Mouse (Mus musculus) lung, adult 2 months (tissue): ENCODE data around the gene Olfr492. TPM values are rescaled to one million over a fixed set of nuclear protein-coding genes. Genes with fewer than 3 reads are reported as not detected.

ENCODE experiments used
- DNase-seq: peaks from one replicate; pipeline ENCODE4 v3.0.0; 2022
- H3K4me1 ChIP-seq: fragments of 200-500 bp; 2 replicates; pipeline ENCODE4 v1.6.1; 2011; ENCODE audit warnings: low read length; ENCODE audit not compliant: control insufficient read depth, insufficient read depth
- H3K4me3 ChIP-seq: fragments of 200-500 bp; replicated peaks from 2 replicates; pipeline ENCODE3; 2011; ENCODE audit warnings: low read depth, mild to moderate bottlenecking, control low read depth, low read length; ENCODE audit errors: extremely low read depth
- CTCF ChIP-seq: fragments of 200-500 bp; IDR thresholded peaks from 2 replicates; pipeline ENCODE4 v1.5.1; 2011; ENCODE audit warnings: mild to moderate bottlenecking, low read length, control low read depth; ENCODE audit not compliant: insufficient read depth
- POLR2A ChIP-seq: fragments of 200-500 bp; IDR thresholded peaks from 2 replicates; pipeline ENCODE4 v1.6.1; 2011; ENCODE audit warnings: low read depth, mild to moderate bottlenecking, control low read depth, low read length, borderline replicate concordance; ENCODE audit errors: extremely low read depth
- WGBS: fragments of 180-500 bp; shearing (Covaris S2); methylation state at CpG from one replicate; pipeline ENCODE4 v1.1.7; 2018; 5-methylcytosine and 5-hydroxymethylcytosine counted together
- polyA plus RNA-seq: library from polyadenylated mRNA; depleted of rRNA; stranded (reverse); fragments of >200 nt; gene quantifications from 2 replicates; pipeline ENCODE4 v1.2.3, GENCODE M21; 2012; rRNA removed

Gene Olfr492
- not detected in 2 replicates for polyA plus RNA-seq

DNA sequence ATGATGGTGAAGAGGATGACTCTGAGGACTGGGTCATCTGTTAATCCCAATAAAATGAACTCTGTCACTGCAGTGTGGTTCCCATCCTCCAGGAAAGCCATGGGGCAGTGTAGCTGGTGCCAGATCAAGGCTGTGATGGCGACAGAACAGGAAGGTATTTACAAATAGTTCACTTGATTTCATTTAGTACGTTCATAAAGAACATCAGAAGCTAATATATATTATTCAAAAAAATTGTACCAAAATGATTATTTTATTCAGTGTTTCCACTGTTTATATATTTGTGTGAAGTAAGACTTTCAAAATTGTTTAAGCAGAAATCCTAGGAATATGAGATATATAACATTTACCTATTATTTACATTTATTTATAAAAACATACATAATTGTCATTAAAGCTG, at the start of gene Olfr492:
Gene Olfr492, minus strand, starts transcription at position 101 of the 400 bp plus-strand sequence.
- 58% methylated on average over 2 of the region's 2 CpGs for WGBS
- no peak for DNase-seq
- TF ChIP-seq POLR2A = no peak
- no peak for TF ChIP-seq CTCF
- Histone ChIP-seq H3K4me3 (no peak within 1 kb of the TSS), H3K4me1 (no peaks in the 10 kb centered on the region)

DNA sequence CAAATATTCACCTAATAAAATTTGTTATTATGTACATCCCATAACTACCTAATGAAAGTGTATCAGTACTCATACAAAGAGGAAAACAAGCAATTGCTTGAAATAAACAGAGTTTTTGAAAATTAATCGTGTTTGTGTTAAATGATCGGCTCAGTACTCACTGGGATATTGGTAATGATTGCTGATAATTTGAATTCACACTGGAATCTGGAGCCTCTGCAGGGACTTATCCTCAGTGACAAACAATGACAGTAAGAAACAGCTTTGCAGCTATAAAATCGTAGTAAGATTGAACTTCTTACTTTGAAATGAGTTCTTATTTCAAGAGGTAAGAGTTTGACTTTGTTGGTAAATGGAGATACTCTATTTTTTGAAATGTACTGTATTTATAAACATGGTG, 41.6 kb upstream of the Olfr492 start, which contains the start of gene Olfr494:
Gene Olfr494, plus strand, starts transcription at position 301 of the 400 bp plus-strand sequence.
- TF ChIP-seq CTCF = no peak
- no peak for TF ChIP-seq POLR2A
- Histone ChIP-seq H3K4me3 (no peak within 1 kb of the TSS), H3K4me1 (no peaks in the 10 kb centered on the region)
- no peak for DNase-seq
- 68% methylated on average over 3 of the region's 3 CpGs for WGBS

DNA sequence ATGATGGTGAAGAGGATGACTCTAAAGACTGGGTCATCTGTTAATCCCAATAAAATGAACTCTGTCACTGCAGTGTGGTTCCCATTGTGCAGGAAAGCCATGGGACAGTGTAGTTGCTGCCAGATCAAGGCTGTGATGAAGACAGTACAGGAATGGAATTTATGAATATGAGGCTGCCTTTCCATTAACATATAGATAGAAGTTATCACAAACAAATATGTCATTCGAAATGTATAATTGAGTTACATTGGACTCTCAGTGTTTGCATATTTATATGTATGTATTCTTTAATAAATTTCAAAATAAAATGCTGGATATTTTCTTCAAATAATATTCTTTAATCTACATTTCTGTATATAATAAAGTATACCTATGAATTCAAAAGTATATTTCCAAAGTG, 23.4 kb upstream of the Olfr492 start, which contains the start of gene Olfr493:
Gene Olfr493, minus strand, starts transcription at position 101 of the 400 bp plus-strand sequence.
- 49% methylated on average over 1 of the region's 1 CpGs for WGBS
- no peak for DNase-seq
- Histone ChIP-seq H3K4me1 (no peaks in the 10 kb centered on the region), H3K4me3 (no peak within 1 kb of the TSS)
- TF ChIP-seq POLR2A (no peak), CTCF (no peak)

DNA sequence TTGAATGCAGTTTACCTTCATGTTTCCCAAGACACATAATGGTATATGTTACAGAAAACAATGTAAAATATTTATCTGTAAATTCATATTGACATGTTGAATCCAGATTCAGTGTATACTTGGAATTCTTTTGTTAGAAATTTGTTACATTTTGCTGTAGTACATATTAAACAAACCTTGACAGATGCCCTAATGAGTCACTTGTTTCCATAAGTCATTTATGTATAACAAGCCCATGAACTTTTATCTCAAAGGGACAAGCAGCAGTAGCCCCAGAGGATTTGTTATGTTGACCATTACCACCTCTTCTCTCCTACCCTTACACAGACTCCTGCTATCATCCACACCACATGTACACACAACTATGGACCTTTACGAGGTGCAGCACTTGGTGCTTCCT, 10.3 kb downstream of the Olfr492 start, which contains the start of gene Olfr491:
Gene Olfr491, plus strand, starts transcription at position 301 of the 400 bp plus-strand sequence.
- no peaks in the 10 kb centered on the region for H3K4me1 ChIP-seq
- WGBS = 52% methylated on average over 1 of the region's 1 CpGs
- TF ChIP-seq CTCF = no peak
- no peak for TF ChIP-seq POLR2A

DNA sequence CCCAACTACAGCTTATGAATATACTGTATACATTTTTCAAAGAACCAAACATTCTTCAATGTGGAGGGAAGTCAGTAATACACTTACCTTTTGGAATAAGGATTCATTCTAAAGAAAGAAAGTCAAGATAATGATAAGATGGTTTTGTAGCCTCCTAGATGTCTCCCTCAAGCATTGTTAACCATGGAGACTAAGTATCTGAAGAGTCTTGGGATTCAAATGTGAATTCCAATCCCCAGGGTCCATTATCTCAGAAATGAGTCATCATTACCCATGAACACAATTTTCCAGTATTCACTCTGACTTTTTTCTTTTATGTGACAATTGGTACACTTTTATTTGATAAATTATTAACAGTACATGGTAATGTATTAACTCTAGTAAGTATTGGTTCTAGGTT, 34.6 kb downstream of the Olfr492 start, which contains the start of gene Olfr490:
Gene Olfr490, minus strand, starts transcription at position 101 of the 400 bp plus-strand sequence.
- H3K4me1 ChIP-seq = no peaks in the 10 kb centered on the region
- no peak for TF ChIP-seq POLR2A
- no peak for TF ChIP-seq CTCF
- DNase-seq = no peak
- H3K4me3 ChIP-seq = no peak within 1 kb of the TSS

More for the DNA sequence above, 10.3 kb downstream of the Olfr492 start, which contains the start of gene Olfr491:
- DNase-seq = no peak
- H3K4me3 ChIP-seq = no peak within 1 kb of the TSS

Other genes with a start within 250 kb of the Olfr492 start
- gene Olfr481, start 243.8 kb downstream of the Olfr492 start, polyA plus RNA-seq = not detected in 2 replicates
- not detected in 2 replicates for gene Olfr482, start 226.1 kb downstream of the Olfr492 start, polyA plus RNA-seq
- not detected in 2 replicates for gene Olfr483, start 222.8 kb downstream of the Olfr492 start, polyA plus RNA-seq
- not detected in 2 replicates for gene Olfr484, start 196.2 kb downstream of the Olfr492 start, polyA plus RNA-seq
- gene Olfr485, start 163.8 kb downstream of the Olfr492 start, polyA plus RNA-seq = not detected in 2 replicates
- gene Olfr486, start 150.9 kb downstream of the Olfr492 start, polyA plus RNA-seq = not detected in 2 replicates
- not detected in 2 replicates for gene Olfr487, start 109.0 kb downstream of the Olfr492 start, polyA plus RNA-seq
- gene Olfr488, start 65.3 kb downstream of the Olfr492 start, polyA plus RNA-seq = not detected in 2 replicates
- not detected in 2 replicates for gene Olfr490, start 34.7 kb downstream of the Olfr492 start, polyA plus RNA-seq
- gene Olfr491, start 10.2 kb downstream of the Olfr492 start, polyA plus RNA-seq = not detected in 2 replicates
- gene Olfr493, start 23.3 kb upstream of the Olfr492 start, polyA plus RNA-seq = not detected in 2 replicates
- not detected in 2 replicates for gene Olfr494, start 41.7 kb upstream of the Olfr492 start, polyA plus RNA-seq
- gene Olfr495, start 69.5 kb upstream of the Olfr492 start, polyA plus RNA-seq = not detected in 2 replicates
- not detected in 2 replicates for gene Olfr497, start 96.7 kb upstream of the Olfr492 start, polyA plus RNA-seq
- not detected in 2 replicates for gene Olfr498, start 141.7 kb upstream of the Olfr492 start, polyA plus RNA-seq
- not detected in 2 replicates for gene Olfr502, start 201.4 kb upstream of the Olfr492 start, polyA plus RNA-seq
- not detected in 2 replicates for gene Olfr503, start 220.9 kb upstream of the Olfr492 start, polyA plus RNA-seq
- not detected in 2 replicates for gene Olfr504, start 242.1 kb upstream of the Olfr492 start, polyA plus RNA-seq